Mouse (Mus musculus): ENCODE measurements around the gene Ppp2r2d. TPM values are rescaled to one million over a fixed set of nuclear protein-coding genes. Genes with fewer than 3 reads are reported as not detected.

Ppp2r2d gene
- total RNA-seq (2014; fragmentation: Nextera tagmentation) (27.5 and 29.9 TPM in 2 replicates), total RNA-seq (2017) (35.1 and 38.4 TPM in 2 replicates), polyA plus RNA-seq (2012) (14.9 and 17.4 TPM in 2 replicates)

DNA sequence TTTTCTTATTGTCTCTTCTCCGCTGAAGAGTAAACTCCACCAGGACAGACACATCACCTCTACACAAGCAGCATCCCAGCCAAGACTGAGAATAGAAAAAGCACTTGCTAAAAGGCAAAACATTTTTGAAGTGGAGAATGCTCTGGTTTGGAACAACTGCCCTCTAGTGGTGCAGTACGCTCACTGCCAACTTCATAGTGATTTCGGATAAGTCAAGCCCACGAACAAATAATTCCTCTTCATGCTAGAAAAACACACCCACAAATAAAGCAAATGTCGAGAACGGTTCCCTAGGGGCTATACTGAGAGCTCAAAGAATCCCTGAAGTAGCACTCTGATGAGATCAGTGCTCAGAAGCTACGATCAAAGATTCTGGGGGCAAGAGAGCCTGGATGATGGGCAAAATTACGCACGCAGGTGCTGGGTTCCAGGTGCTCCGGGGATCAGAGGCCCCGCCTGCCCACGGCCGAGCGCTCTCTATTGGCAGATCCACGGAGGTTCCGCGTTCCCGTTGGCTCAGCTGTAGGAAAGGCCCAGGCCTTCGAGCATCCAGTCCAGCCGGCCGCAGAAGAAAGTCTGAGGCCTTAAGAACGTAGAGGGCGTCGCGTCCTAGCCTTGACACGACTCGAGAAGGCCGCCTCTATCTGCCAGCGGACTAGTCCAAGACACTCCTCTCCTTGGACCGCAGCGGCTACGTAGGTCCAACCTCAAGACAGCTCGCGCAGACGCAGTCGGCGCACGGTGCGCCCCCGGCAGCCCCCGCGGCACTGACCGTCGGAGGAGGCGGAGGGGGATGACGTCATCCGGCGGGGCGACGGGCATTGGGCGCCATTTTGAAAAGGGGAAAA lies at the start of gene Ppp2r2d, which contains the start of gene Mapk1ip1:
Gene Ppp2r2d, plus strand, starts transcription at position 536 of the 848 bp plus-strand sequence.
Gene Mapk1ip1, minus strand, starts transcription at position 730 of the 848 bp plus-strand sequence.
- TF ChIP-seq TAL1 (conservative IDR thresholded peaks at IDR 0.05; ENCODE audit: low read depth, low read length) (no peak), POLR2AphosphoS5 (IDR thresholded peaks at IDR 0.05; ENCODE audit: insufficient replicate concordance, low read depth, low read length) (no peak), CTCF (IDR thresholded peaks at IDR 0.05; ENCODE audit: low read depth, low read length) (peak; percentile 82)
- H3K4me1 ChIP-seq (ENCODE audit: insufficient read depth, low read depth, low read length): peaks cover 56% of the 10 kb centered on the region
- H3K27me3 ChIP-seq (ENCODE audit: insufficient read depth, low read length): no peaks in the 10 kb centered on the region
- peak; percentile 85 for ATAC-seq (ENCODE audit: extremely low read depth, insufficient number of reproducible peaks, low FRiP score, poor library complexity, severe bottlenecking)
- DNase-seq (ENCODE audit: low spot score): peak; percentile 81
- H3K4me3 ChIP-seq (ENCODE audit: low read depth, low read length): peak within 1 kb of the TSS; percentile 94
- H3K36me3 ChIP-seq (replicated peaks): peaks cover 58% of the 10 kb centered on the region
- no peaks in the 10 kb centered on the region for H3K9me3 ChIP-seq (replicated peaks)

GRCm38 (mm10) chr7:138803386-138803785 lies 42.5 kb upstream of the Ppp2r2d start:
- Histone ChIP-seq H3K4me1 (ENCODE audit: insufficient read depth, low read depth, low read length) (no peaks in the 10 kb centered on the region), H3K36me3 (replicated peaks) (no peaks in the 10 kb centered on the region), H3K9me3 (replicated peaks) (peaks cover 30% of the 10 kb centered on the region), H3K27me3 (ENCODE audit: insufficient read depth, low read length) (no peaks in the 10 kb centered on the region), H3K4me3 (ENCODE audit: low read depth, low read length) (no peak overlapping the region)
- ATAC-seq (ENCODE audit: extremely low read depth, insufficient number of reproducible peaks, low FRiP score, poor library complexity, severe bottlenecking) (no peak), DNase-seq (ENCODE audit: low spot score) (no peak)
- no peak for TF ChIP-seq GATA2 (IDR thresholded peaks at IDR 0.05; ENCODE audit: borderline replicate concordance, low read depth, low read length)
- TF ChIP-seq POLR2AphosphoS5 (IDR thresholded peaks at IDR 0.05; ENCODE audit: insufficient replicate concordance, low read depth, low read length): no peak
- TF ChIP-seq TAL1 (conservative IDR thresholded peaks at IDR 0.05; ENCODE audit: low read depth, low read length): no peak
- TF ChIP-seq GATA1 (IDR thresholded peaks at IDR 0.05; ENCODE audit: borderline replicate concordance, low read length): no peak
- no peak for TF ChIP-seq CTCF (IDR thresholded peaks at IDR 0.05; ENCODE audit: low read depth, low read length)

- DNase-seq (ENCODE audit: low spot score): no peak
- Histone ChIP-seq H3K36me3 (replicated peaks) (no peaks in the 10 kb centered on the region), H3K4me3 (ENCODE audit: low read depth, low read length) (no peak overlapping the region), H3K27me3 (ENCODE audit: insufficient read depth, low read length) (no peaks in the 10 kb centered on the region), H3K9me3 (replicated peaks) (peaks cover 25% of the 10 kb centered on the region), H3K4me1 (ENCODE audit: insufficient read depth, low read depth, low read length) (no peaks in the 10 kb centered on the region)
- TF ChIP-seq CTCF (IDR thresholded peaks at IDR 0.05; ENCODE audit: low read depth, low read length): no peak
- ATAC-seq (ENCODE audit: extremely low read depth, insufficient number of reproducible peaks, low FRiP score, poor library complexity, severe bottlenecking): no peak
These were observed 38.7 kb upstream of the Ppp2r2d start for GRCm38 (mm10) chr7:138807146-138807545.

DNA sequence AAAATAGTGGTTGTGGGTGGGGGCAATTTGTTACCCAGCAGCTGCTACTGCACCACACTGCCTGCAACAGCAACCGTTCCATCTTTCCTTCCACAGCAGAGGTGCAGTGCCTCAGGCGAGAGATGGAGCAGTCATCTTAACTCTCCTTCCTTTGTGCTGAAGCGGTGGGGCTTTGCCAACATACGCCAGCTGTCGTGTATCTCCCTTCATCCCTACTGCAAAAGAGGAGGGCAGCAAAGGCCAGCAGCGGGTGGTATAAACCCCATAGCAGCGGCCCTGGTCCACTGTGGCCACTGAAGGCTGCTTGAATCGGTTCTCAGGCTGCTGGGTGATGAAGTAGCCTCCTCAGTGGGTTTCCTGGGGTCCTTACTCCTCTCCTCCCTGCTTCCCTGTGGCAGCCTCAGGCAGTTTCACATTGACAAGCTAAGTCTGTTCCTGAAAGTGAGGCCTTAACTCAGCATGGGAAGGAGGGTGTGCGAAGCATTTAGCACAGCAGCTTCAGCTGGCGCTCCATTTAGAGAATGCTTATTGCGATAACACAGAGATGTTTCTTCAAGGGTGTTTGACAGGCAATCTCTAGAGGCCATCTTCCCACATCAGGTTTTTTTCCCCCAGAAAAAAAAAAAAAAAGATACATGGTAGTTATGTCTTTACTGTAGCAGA lies 32.5 kb upstream of the Ppp2r2d start:
- Histone ChIP-seq H3K9me3 (replicated peaks) (peaks cover 32% of the 10 kb centered on the region), H3K4me3 (ENCODE audit: low read depth, low read length) (no peak overlapping the region), H3K27me3 (ENCODE audit: insufficient read depth, low read length) (no peaks in the 10 kb centered on the region), H3K36me3 (replicated peaks) (no peaks in the 10 kb centered on the region), H3K4me1 (ENCODE audit: insufficient read depth, low read depth, low read length) (no peaks in the 10 kb centered on the region)
- DNase-seq (ENCODE audit: low spot score) (no peak), ATAC-seq (ENCODE audit: extremely low read depth, insufficient number of reproducible peaks, low FRiP score, poor library complexity, severe bottlenecking) (no peak)
- TF ChIP-seq POLR2AphosphoS5 (IDR thresholded peaks at IDR 0.05; ENCODE audit: insufficient replicate concordance, low read depth, low read length): no peak
- TF ChIP-seq GATA2 (IDR thresholded peaks at IDR 0.05; ENCODE audit: borderline replicate concordance, low read depth, low read length): no peak
- TF ChIP-seq TAL1 (conservative IDR thresholded peaks at IDR 0.05; ENCODE audit: low read depth, low read length): no peak
- TF ChIP-seq CTCF (IDR thresholded peaks at IDR 0.05; ENCODE audit: low read depth, low read length): no peak

- TF ChIP-seq POLR2AphosphoS5 (IDR thresholded peaks at IDR 0.05; ENCODE audit: insufficient replicate concordance, low read depth, low read length) (no peak), CTCF (IDR thresholded peaks at IDR 0.05; ENCODE audit: low read depth, low read length) (no peak), TAL1 (conservative IDR thresholded peaks at IDR 0.05; ENCODE audit: low read depth, low read length) (no peak), GATA1 (IDR thresholded peaks at IDR 0.05; ENCODE audit: borderline replicate concordance, low read length) (no peak), GATA2 (IDR thresholded peaks at IDR 0.05; ENCODE audit: borderline replicate concordance, low read depth, low read length) (no peak)
- no peaks in the 10 kb centered on the region for H3K27me3 ChIP-seq (ENCODE audit: insufficient read depth, low read length)
- H3K36me3 ChIP-seq (replicated peaks): no peaks in the 10 kb centered on the region
- ATAC-seq (ENCODE audit: extremely low read depth, insufficient number of reproducible peaks, low FRiP score, poor library complexity, severe bottlenecking): no peak
- no peak for DNase-seq (ENCODE audit: low spot score)
- no peaks in the 10 kb centered on the region for H3K4me1 ChIP-seq (ENCODE audit: insufficient read depth, low read depth, low read length)
- H3K4me3 ChIP-seq (ENCODE audit: low read depth, low read length): no peak overlapping the region
- peaks cover 32% of the 10 kb centered on the region for H3K9me3 ChIP-seq (replicated peaks)
These were observed 27.6 kb upstream of the Ppp2r2d start for GRCm38 (mm10) chr7:138818314-138818713.

GRCm38 (mm10) chr7:138824423-138824822 lies 21.5 kb upstream of the Ppp2r2d start:
- TF ChIP-seq POLR2AphosphoS5 (IDR thresholded peaks at IDR 0.05; ENCODE audit: insufficient replicate concordance, low read depth, low read length): no peak
- TF ChIP-seq CTCF (IDR thresholded peaks at IDR 0.05; ENCODE audit: low read depth, low read length): no peak
- no peak for TF ChIP-seq GATA2 (IDR thresholded peaks at IDR 0.05; ENCODE audit: borderline replicate concordance, low read depth, low read length)
- no peak for TF ChIP-seq TAL1 (conservative IDR thresholded peaks at IDR 0.05; ENCODE audit: low read depth, low read length)
- TF ChIP-seq GATA1 (IDR thresholded peaks at IDR 0.05; ENCODE audit: borderline replicate concordance, low read length): no peak
- ATAC-seq (ENCODE audit: extremely low read depth, insufficient number of reproducible peaks, low FRiP score, poor library complexity, severe bottlenecking): no peak
- H3K4me3 ChIP-seq (ENCODE audit: low read depth, low read length): no peak overlapping the region

More at GRCm38 (mm10) chr7:138824423-138824822, 21.5 kb upstream of the Ppp2r2d start:
- H3K4me1 ChIP-seq (ENCODE audit: insufficient read depth, low read depth, low read length): no peaks in the 10 kb centered on the region
- no peak for DNase-seq (ENCODE audit: low spot score)
- no peaks in the 10 kb centered on the region for H3K27me3 ChIP-seq (ENCODE audit: insufficient read depth, low read length)
- H3K9me3 ChIP-seq (replicated peaks): peaks cover 18% of the 10 kb centered on the region
- no peaks in the 10 kb centered on the region for H3K36me3 ChIP-seq (replicated peaks)

Measured in G1E (cell line).